Mouse (Mus musculus) cerebellum, postnatal 36 days (tissue): ENCODE results near the gene Zmym6.
"Not testable (repeated sequence)": the region's sequence is repeated elsewhere in the genome, so short reads cannot be mapped to it uniquely, and the experiment has no call there.

Experiments
- DNase-seq, 2 experiments: peaks; one replicate each; pipeline ENCODE4 v3.0.0; 2021 to 2022; ENCODE audit warnings: mixed read lengths in 2 of 2

Zmym6 gene

GRCm38 (mm10) chr4:127076875-127077548 is at the start of gene Zmym6:
Gene Zmym6 (plus strand): TSS chr4:127077383.
- DNase-seq, result peak; percentile 94 to 96

GRCm38 (mm10) chr4:127037158-127037557 is 40.0 kb upstream of the Zmym6 start:
- no peak for DNase-seq

- no peak for DNase-seq
These were observed 39.0 kb upstream of the Zmym6 start for GRCm38 (mm10) chr4:127037908-127038827.

GRCm38 (mm10) chr4:127038828-127039349 is 38.3 kb upstream of the Zmym6 start:
- DNase-seq, result no peak

- no peak for DNase-seq
These were observed 37.2 kb upstream of the Zmym6 start for GRCm38 (mm10) chr4:127039871-127040483.

- DNase-seq, result no peak
These were observed 33.6 kb upstream of the Zmym6 start for GRCm38 (mm10) chr4:127043540-127043939.

- DNase-seq, result no peak
These were observed 26.1 kb upstream of the Zmym6 start for GRCm38 (mm10) chr4:127051121-127051520.

GRCm38 (mm10) chr4:127053071-127053470 is 24.1 kb upstream of the Zmym6 start:
- no peak for DNase-seq

- no peak for DNase-seq
These were observed 22.5 kb upstream of the Zmym6 start for GRCm38 (mm10) chr4:127054522-127055198.

GRCm38 (mm10) chr4:127060585-127061290 is 16.4 kb upstream of the Zmym6 start, which contains the start of gene Zmym1:
Gene Zmym1 (minus strand): TSS chr4:127061152.
- DNase-seq, result peak; percentile 85 to 90

GRCm38 (mm10) chr4:127064051-127064450 is 13.1 kb upstream of the Zmym6 start:
- no peak for DNase-seq

- DNase-seq, result no peak
These were observed 2.3 kb upstream of the Zmym6 start for GRCm38 (mm10) chr4:127074915-127075314.

GRCm38 (mm10) chr4:127080806-127081205 is 3.6 kb downstream of the Zmym6 start:
- DNase-seq, result no peak

- DNase-seq, result no peak
These were observed 5.9 kb downstream of the Zmym6 start for GRCm38 (mm10) chr4:127083131-127083530.

- no peak for DNase-seq
These were observed 8.6 kb downstream of the Zmym6 start for GRCm38 (mm10) chr4:127085761-127086160.

- DNase-seq, result no peak
These were observed 14.0 kb downstream of the Zmym6 start for GRCm38 (mm10) chr4:127091188-127091587.

GRCm38 (mm10) chr4:127095090-127095489 is 17.9 kb downstream of the Zmym6 start:
- DNase-seq, result no peak

- DNase-seq, result not testable (repeated sequence)
These were observed 22.4 kb downstream of the Zmym6 start for GRCm38 (mm10) chr4:127099552-127099951.

GRCm38 (mm10) chr4:127107566-127107965 is 30.4 kb downstream of the Zmym6 start:
- DNase-seq, result no peak

GRCm38 (mm10) chr4:127110570-127110969 is 33.4 kb downstream of the Zmym6 start:
- DNase-seq, result no peak

GRCm38 (mm10) chr4:127123391-127123790 is 46.2 kb downstream of the Zmym6 start, which contains the start of gene Tmem35b:
Gene Tmem35b (plus strand): TSS chr4:127123691.
- DNase-seq, result no peak

GRCm38 (mm10) chr4:127124331-127124730 is 47.1 kb downstream of the Zmym6 start:
- no peak for DNase-seq
